Mouse (Mus musculus): Measurements from ENCODE around the gene 4930556J24Rik. TPM values are rescaled to one million over a fixed set of nuclear protein-coding genes. Genes with fewer than 3 reads are reported as not detected.

4930556J24Rik gene
- not detected for total RNA-seq (2023)

DNA sequence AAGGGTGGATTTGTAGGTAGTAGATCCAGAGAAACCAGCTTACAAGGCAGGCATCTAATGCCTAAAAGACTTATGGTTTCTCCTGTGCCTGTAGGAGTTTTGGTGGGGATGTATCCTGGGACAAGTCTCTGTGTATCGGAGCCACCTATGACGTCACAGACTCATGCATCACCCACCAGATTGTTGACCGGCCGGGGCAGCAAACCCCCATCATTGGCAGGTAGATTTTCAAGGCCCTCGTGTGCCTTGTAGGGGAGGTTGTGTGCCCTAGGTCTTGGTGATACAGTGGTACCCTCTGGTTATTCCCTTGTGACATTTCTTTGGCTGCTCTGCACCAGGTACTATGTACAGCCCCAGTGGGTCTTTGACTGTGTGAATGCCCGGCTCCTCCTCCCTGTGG is at the start of gene 4930556J24Rik:
Gene 4930556J24Rik (minus strand): TSS at position 101 of the 400 bp plus-strand sequence.

DNA sequence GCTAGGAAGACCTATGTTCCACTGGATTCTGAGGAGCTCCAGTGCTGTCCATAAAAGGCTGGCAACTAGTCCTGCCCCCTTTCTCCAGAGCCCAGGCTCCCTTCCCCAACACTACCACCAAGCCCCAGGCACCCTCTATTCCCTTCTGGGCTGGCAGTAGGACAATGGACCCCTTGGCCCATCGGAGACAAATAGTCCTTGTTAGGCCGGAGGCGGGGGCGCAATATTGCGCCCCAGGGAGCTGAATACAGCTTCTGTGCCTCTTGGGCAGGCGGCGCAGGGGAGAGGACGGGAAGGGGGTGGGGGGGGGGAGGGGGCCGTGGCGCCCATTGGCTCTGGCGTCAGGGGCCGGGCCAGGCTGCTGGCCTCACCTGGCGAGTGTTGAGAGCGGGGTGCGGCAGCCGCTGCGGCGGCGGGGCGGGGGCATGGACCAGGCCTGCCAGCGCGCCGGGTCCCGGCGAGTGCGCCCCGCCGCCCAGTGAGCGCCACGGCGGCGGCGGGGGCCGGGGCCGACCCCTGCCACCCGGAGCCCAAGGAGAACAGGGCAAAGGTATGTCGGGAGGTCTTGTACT is 6.8 kb upstream of the 4930556J24Rik start, which contains the start of gene Gal3st1:
Gene Gal3st1 (plus strand): TSS at position 346 of the 572 bp plus-strand sequence.

DNA sequence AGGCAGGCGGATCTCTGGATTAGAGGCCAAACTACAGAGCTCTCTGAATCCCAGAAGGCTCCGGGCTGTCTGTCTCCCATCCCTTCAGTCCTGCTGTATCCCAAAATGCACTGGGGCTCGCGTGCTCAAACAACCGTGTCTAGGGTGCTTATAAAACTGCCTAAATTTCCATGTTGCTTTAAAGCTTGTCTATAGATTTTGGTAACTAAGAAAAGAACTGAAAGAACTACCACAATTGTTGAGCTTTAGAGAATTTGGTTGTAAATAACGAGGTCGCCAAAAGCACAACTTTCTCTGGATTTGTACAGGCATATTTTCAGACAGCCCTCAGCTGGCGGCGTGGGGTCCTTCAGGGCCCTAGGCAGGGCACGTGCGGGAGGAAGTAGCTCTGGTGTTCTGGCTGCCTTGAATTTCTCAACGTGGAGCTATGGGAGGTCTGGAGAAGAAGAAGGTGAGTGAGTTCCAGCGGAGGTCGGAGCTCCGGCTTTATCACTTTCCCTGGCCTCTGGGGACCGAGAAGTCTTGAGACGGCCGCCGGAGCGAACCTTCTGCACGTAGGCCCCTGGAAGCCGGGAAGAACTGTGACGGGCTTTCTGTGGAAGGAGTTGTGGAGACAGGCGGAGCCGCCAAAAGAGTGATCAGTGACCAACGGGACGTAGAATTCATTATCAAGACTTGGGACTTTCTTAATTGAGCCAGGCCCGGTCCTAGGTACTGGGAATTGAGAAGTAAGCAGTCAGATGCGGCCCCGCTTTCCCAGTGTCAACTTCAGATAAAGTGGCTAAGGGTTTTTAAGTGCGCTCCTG is 12.8 kb downstream of the 4930556J24Rik start, which contains the start of gene Pes1:
Gene Pes1 (plus strand): TSS at position 366 of the 806 bp plus-strand sequence.

DNA sequence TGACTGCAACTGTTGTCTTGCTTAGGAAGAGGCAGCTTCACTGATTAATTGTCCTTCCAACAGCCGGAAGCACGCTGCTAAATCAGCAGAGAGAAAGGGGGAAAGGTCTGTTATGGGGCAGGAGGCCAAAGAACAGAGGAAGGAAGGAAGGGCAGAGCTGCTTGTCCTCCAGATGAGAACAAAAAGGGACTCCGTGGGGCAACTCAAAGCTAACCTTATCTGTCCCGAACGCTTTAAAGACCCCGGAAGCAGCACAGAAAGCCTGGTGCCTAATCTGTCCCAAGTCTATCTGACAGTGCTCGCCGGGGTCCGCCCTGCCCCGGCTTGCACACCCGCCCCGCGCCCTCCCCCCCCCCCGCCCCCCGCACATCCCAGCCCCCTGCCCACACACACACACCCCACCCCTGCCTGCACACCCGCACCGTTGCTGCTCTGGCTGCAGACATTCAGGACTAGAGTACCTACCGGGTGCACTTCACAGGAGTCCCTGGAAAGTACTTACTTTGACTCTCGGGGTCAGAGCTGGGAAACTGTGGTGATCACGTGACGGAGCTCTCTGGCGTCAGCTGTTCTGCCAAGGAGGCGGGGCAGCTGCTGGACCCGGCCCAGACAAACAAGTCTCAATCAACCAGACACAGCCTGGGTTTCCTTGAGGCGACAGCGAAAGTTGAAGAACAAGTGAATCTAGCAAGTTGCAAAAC is 44.9 kb downstream of the 4930556J24Rik start, which contains the start of gene Tcn2:
Gene Tcn2 (minus strand): TSS at position 649 of the 701 bp plus-strand sequence.

DNA sequence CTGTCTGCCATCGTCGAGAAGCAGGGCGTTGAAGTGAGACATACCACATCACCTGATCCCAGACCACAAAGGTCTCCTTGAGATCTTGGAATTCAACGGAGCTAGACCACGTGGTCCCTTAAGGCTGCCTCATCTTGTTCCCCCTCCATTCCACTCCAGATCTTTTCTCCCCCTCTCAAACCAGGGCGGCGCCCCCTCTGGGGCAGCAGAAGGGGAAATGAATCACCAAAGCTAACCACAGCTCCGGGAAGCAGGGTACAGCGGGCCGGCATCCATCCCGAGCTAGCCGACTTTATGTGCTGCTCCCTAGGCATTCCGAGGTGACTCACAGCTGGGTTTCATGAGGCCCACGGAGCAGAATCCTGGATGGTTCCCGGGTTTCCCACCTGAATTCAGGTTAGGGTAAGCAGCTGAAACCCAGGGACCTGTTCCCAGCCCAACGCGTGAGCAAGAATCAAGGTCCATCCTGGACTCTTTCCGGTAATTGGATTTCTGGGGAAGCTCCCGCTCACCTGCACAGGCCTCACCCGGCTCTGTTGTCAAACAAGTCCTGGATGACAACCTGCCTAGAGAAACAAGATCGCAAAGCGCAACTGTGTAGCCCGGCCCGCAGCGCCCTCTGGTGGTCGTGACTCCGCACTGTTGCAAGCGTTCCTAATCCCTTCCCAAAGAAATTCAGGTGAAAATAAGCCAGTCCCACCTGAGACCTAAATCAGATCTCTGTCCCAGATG is 62.3 kb downstream of the 4930556J24Rik start, which contains the start of gene Slc35e4:
Gene Slc35e4 (minus strand): TSS at position 556 of the 732 bp plus-strand sequence.

DNA sequence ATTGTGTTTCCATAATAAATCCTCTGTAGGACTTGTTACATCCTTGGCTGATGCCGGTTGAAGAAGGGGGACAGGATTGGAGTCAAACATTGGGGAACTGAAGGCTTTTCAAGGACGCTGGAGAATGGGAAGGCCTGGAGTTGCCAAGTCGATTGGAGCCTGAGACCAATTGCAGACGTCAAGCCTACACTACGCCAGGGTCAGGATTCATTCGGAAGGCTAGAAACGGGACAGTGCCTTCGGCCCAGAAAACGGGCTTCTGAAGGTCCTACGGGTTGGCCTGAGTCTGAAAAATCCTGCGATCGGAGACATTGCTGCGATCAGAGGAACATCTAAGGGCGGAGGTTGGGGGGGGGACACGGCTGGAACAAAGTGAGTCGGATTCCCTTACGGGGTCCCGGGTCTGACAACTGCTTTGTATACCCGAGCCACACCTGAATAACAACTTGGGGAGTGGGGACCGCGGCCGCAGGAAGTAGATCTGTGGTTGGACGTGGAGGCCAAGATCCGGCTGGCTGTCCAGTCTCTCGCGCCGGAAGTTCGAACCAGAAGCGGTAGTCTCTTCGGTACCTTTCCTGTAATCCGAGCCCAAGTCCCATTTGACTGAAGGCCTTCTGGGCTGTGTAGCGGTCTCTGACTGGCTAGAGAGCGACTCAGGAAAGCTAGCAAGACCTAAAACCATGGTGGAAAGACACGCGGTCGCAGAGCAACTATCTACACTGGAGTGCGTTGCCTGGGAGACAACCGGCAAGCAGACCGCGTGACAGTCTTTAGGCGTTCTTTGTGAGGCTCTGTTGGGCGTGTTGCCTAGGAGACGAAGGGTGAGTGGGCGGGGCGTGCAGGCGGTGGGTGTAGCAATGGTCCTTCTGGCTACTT is 81.9 kb downstream of the 4930556J24Rik start, which contains the start of the genes 4921536K21Rik and Dusp18:
Gene 4921536K21Rik (minus strand): TSS at position 693 of the 876 bp plus-strand sequence.
Gene Dusp18 (plus strand): TSS at position 835 of the 876 bp plus-strand sequence.

Other genes with a start within 250 kb of the 4930556J24Rik start
- not detected for gene Osbp2, start 112.9 kb downstream of the 4930556J24Rik start, total RNA-seq (2023)
- gene 4921536K21Rik, start 81.7 kb downstream of the 4930556J24Rik start, total RNA-seq (2023): 1 to 10 TPM in 1 of 2 experiments, under 1 TPM in 1; 0.46 to 1.2 TPM
- 10 to 100 TPM in 1 of 2 experiments, 1 to 10 TPM in 1; 6.8 to 11.7 TPM for gene Dusp18, start 81.5 kb downstream of the 4930556J24Rik start, total RNA-seq (2023)
- 1 to 10 TPM; 7.7 to 9.3 TPM for gene Slc35e4, start 62.1 kb downstream of the 4930556J24Rik start, total RNA-seq (2023)
- 10 to 100 TPM; 20.1 to 21.7 TPM for gene Tcn2, start 44.6 kb downstream of the 4930556J24Rik start, total RNA-seq (2023)
- 10 to 100 TPM; 81.9 to 90.6 TPM for gene Pes1, start 12.8 kb downstream of the 4930556J24Rik start, total RNA-seq (2023)
- not detected for gene Gal3st1, start 6.9 kb upstream of the 4930556J24Rik start, total RNA-seq (2023)
- gene Sec14l4, start 54.7 kb upstream of the 4930556J24Rik start, total RNA-seq (2023): not detected
- gene Sec14l3, start 88.1 kb upstream of the 4930556J24Rik start, total RNA-seq (2023): not detected
- 1 to 10 TPM; 1.9 to 4.8 TPM for gene Mtfp1, start 118.7 kb upstream of the 4930556J24Rik start, total RNA-seq (2023)
- gene Sec14l2, start 146.6 kb upstream of the 4930556J24Rik start, total RNA-seq (2023): 1 to 10 TPM; 1.1 to 1.4 TPM
- 10 to 100 TPM; 33.9 to 34.8 TPM for gene Rnf215, start 158.4 kb upstream of the 4930556J24Rik start, total RNA-seq (2023)
- gene Ccdc157, start 183.5 kb upstream of the 4930556J24Rik start, total RNA-seq (2023): 1 to 10 TPM; 5.9 to 10.0 TPM
- gene Sf3a1, start 183.6 kb upstream of the 4930556J24Rik start, total RNA-seq (2023): 10 to 100 TPM; 59.4 to 78.9 TPM
- gene Tbc1d10a, start 210.0 kb upstream of the 4930556J24Rik start, total RNA-seq (2023): 10 to 100 TPM; 35.2 to 48.3 TPM
- 1 to 10 TPM; 2.3 to 3.0 TPM for gene Castor1, start 241.4 kb upstream of the 4930556J24Rik start, total RNA-seq (2023)